Mouse (Mus musculus): ENCODE data around the gene Erc2.

- TF ChIP-seq POLR2A (IDR thresholded peaks at IDR 0.05; ENCODE audit: insufficient read length, low read depth) = no peak
- no peak for TF ChIP-seq USF1 (IDR thresholded peaks at IDR 0.05; ENCODE audit: low read depth)
- no peak for TF ChIP-seq MAX (IDR thresholded peaks at IDR 0.05; ENCODE audit: low read depth)
- TF ChIP-seq TCF3 (IDR thresholded peaks at IDR 0.05; ENCODE audit: insufficient read length, low read depth) = no peak
- TF ChIP-seq MYOG (IDR thresholded peaks at IDR 0.05; ENCODE audit: control insufficient read depth in 1 of 3, insufficient read depth in 1 of 3, insufficient read length in 2 of 3, low read depth in 2 of 3) = no peak
Measured at GRCm38 (mm10) chr14:28288926-28289325, 666.7 kb downstream of the Erc2 start.
